20 mouse cellular contexts compared by ENCODE assay signal in genomic region chr17:5164794-5165193, GRCm38 (mm10).
A peak's percentile ranks its signal among the peaks of the same experiment; 100 is the strongest.
DNase-seq lines count a peak whose midpoint lies in the region; TF ChIP-seq lines count a peak whose summit lies in the region.
"Had no signal": no experiment of that assay in that cellular context is flagged by ENCODE, and none has a peak within 500 bp of the region (broad histone marks: within the 10 kb centered on the region; RNA-seq: fewer than 3 reads in every experiment).

No protein-coding gene starts in this region.

- intact Hi-C loops in gastrocnemius, adult 2 months (cut with DNase I), result no loop called here
- intact Hi-C loops in left cerebral cortex, adult 2 months (cut with DNase I), result no loop called here
- intact Hi-C loops in left cerebral cortex, postnatal 36 days (cut with DNase I), result no loop called here

- TF ChIP-seq CTCF in gastrocnemius, adult 2 months (IDR thresholded peaks at IDR 0.05), result no peak
- TF ChIP-seq CTCF in left cerebral cortex, adult 2 months (IDR thresholded peaks at IDR 0.05), result no peak

- peak overlapping the region; percentile 28; the same call in 1 of the 2 replicates for H3K27ac ChIP-seq in gastrocnemius, adult 2 months
- 0 out of 2 replicates have a peak overlapping the region, but pooled peaks have one; percentile 38 for H3K27ac ChIP-seq in left cerebral cortex, adult 2 months
- H3K27ac ChIP-seq: embryonic facial prominence, embryonic 13.5 days; forebrain, embryonic 12.5 days; heart, embryonic 15.5 days; hindbrain, embryonic 15.5 days had no signal

- H3K4me3 ChIP-seq in gastrocnemius, adult 2 months, result peak overlapping the region; percentile 36
- no peak overlapping the region; the same call in 1 of the 2 replicates for H3K4me3 ChIP-seq in left cerebral cortex, adult 2 months
- H3K4me3 ChIP-seq: embryonic facial prominence, embryonic 13.5 days; forebrain, embryonic 12.5 days; heart, embryonic 10.5 days; heart, embryonic 15.5 days; hindbrain, embryonic 15.5 days had no signal

- DNase-seq in gastrocnemius, adult 2 months, result no peak
- no peak for DNase-seq in gastrocnemius, adult 18-20 months (ENCODE audit: low spot score)
- DNase-seq in left cerebral cortex, adult 2 months (ENCODE audit: extremely low spot score in 1 of 2, low spot score in 2 of 2), result no peak
- DNase-seq in left cerebral cortex, postnatal 36 days (ENCODE audit: low spot score in 2 of 2), result no peak
- DNase-seq in brain, adult 2 months (ENCODE audit: low read depth, low spot score), result peak; percentile 57
- no peak for DNase-seq in right cerebral cortex, postnatal 4 days
- no peak for DNase-seq in spleen, postnatal 4 days (ENCODE audit: low spot score in 2 of 2)
- DNase-seq: adrenal gland, postnatal 36 days; B cell, adult 2 months; cerebellum, adult 11 months; cerebellum, adult 9-10 months; cerebellum, postnatal 25 days; gastrocnemius, postnatal 25 days; heart, adult 18-20 months; heart, postnatal 14 days had no signal
